Mouse (Mus musculus): Measurements from ENCODE around the gene Polr1c. TPM values are rescaled to one million over a fixed set of nuclear protein-coding genes. Genes with fewer than 3 reads are reported as not detected.

Polr1c gene
- total and polyA plus RNA-seq, 3 experiments = 195 to 197 TPM; not detected in 1

- Histone ChIP-seq H3K4me3 (ENCODE audit: control insufficient read depth in 1 of 2, insufficient read depth in 1 of 2, low read depth in 2 of 2, low read length in 2 of 2) (no peak overlapping the region), H3K9me3 (replicated peaks; ENCODE audit: insufficient read depth, low read length) (no peaks in the 10 kb centered on the region), H3K27ac (ENCODE audit: control insufficient read depth, low read depth, low read length) (no peak overlapping the region), H3K9ac (ENCODE audit: control insufficient read depth, low read depth, low read length, poor library complexity, severe bottlenecking) (no peak overlapping the region), H3K36me3 (ENCODE audit: control insufficient read depth in 1 of 2, insufficient read depth in 2 of 2, low read length in 2 of 2) (peaks cover 10% of the 10 kb centered on the region in 2 experiments), H3K4me1 (ENCODE audit: control insufficient read depth in 1 of 2, insufficient read depth in 2 of 2, low read length in 2 of 2) (peaks cover 0 to 6% of the 10 kb centered on the region in 2 experiments; a peak in 2 of 4 replicates), H3K27me3 (ENCODE audit: control insufficient read depth in 1 of 2, insufficient read depth in 2 of 2, low read length in 2 of 2) (no peaks in the 10 kb centered on the region), H3K79me2 (ENCODE audit: control insufficient read depth, insufficient read depth, low read length, poor library complexity) (peaks cover 17% of the 10 kb centered on the region)
- DNase-seq (ENCODE audit: low read depth, low spot score) = no peak
- TF ChIP-seq SMC3 (IDR thresholded peaks at IDR 0.05; ENCODE audit: low read depth, low read length) = no peak
- no peak for TF ChIP-seq MYC (IDR thresholded peaks at IDR 0.05; ENCODE audit: low read depth, low read length)
- TF ChIP-seq RCOR1 (IDR thresholded peaks at IDR 0.05; ENCODE audit: low read depth, low read length) = no peak
- TF ChIP-seq MEF2A (IDR thresholded peaks at IDR 0.05; ENCODE audit: extremely low read depth, insufficient replicate concordance, low read depth, low read length, poor library complexity, severe bottlenecking) = no peak
- TF ChIP-seq GABPA (IDR thresholded peaks at IDR 0.05; ENCODE audit: low read depth, low read length) = no peak
- peak; percentile 31; the same call in 1 of the 2 replicates for TF ChIP-seq POLR2AphosphoS2 (IDR thresholded peaks at IDR 0.05; ENCODE audit: low read length)
These were observed 4.9 kb downstream of the Polr1c start for GRCm38 (mm10) chr17:46242993-46243392.

GRCm38 (mm10) chr17:46242274-46242673, 5.6 kb downstream of the Polr1c start:
- H3K4me1 ChIP-seq (ENCODE audit: control insufficient read depth in 1 of 2, insufficient read depth in 2 of 2, low read length in 2 of 2) = peaks cover 2 to 7% of the 10 kb centered on the region in 2 experiments

DNA sequence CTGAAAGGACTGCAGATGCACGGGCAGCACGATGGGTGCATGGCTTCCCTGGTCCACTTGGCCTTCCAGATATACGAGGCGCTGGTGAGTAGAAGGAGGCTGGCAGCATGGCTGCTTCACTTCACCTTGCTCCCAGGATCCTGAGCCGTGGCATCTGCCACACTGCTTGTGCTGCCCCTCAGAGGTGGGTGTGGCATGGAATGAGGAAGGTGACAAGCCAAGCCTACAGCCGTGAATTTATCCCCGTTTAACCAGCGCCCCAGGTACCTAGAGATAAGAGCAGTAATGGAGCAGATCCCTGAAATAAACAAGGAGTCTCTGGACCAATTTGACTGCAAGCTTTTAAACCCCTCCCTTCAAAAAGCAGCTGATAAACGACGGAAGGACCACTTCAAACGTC, 6.4 kb downstream of the Polr1c start:
- Histone ChIP-seq H3K79me2 (ENCODE audit: control insufficient read depth, insufficient read depth, low read length, poor library complexity) (peaks cover 3% of the 10 kb centered on the region), H3K9ac (ENCODE audit: control insufficient read depth, low read depth, low read length, poor library complexity, severe bottlenecking) (no peak overlapping the region), H3K27ac (ENCODE audit: control insufficient read depth, low read depth, low read length) (no peak overlapping the region), H3K4me1 (ENCODE audit: control insufficient read depth in 1 of 2, insufficient read depth in 2 of 2, low read length in 2 of 2) (peaks cover 10% of the 10 kb centered on the region in 2 experiments), H3K36me3 (ENCODE audit: control insufficient read depth in 1 of 2, insufficient read depth in 2 of 2, low read length in 2 of 2) (peaks cover 14 to 23% of the 10 kb centered on the region in 2 experiments), H3K4me3 (ENCODE audit: control insufficient read depth in 1 of 2, insufficient read depth in 1 of 2, low read depth in 2 of 2, low read length in 2 of 2) (no peak overlapping the region), H3K9me3 (replicated peaks; ENCODE audit: insufficient read depth, low read length) (no peaks in the 10 kb centered on the region), H3K27me3 (ENCODE audit: control insufficient read depth in 1 of 2, insufficient read depth in 2 of 2, low read length in 2 of 2) (no peaks in the 10 kb centered on the region)
- DNase-seq (ENCODE audit: low read depth, low spot score) = no peak
- TF ChIP-seq ZMIZ1 (IDR thresholded peaks at IDR 0.05; ENCODE audit: low read depth, low read length) = peak; percentile 2; the same call in 1 of the 2 replicates
- no peak for TF ChIP-seq MAZ (IDR thresholded peaks at IDR 0.05; ENCODE audit: low read depth, low read length)

More at GRCm38 (mm10) chr17:46242274-46242673, 5.6 kb downstream of the Polr1c start:
- H3K27me3 ChIP-seq (ENCODE audit: control insufficient read depth in 1 of 2, insufficient read depth in 2 of 2, low read length in 2 of 2) = no peaks in the 10 kb centered on the region
- peaks cover 11% of the 10 kb centered on the region for H3K79me2 ChIP-seq (ENCODE audit: control insufficient read depth, insufficient read depth, low read length, poor library complexity)
- no peak for DNase-seq (ENCODE audit: low read depth, low spot score)
- no peak overlapping the region for H3K27ac ChIP-seq (ENCODE audit: control insufficient read depth, low read depth, low read length)
- TF ChIP-seq MEF2A (IDR thresholded peaks at IDR 0.05; ENCODE audit: extremely low read depth, insufficient replicate concordance, low read depth, low read length, poor library complexity, severe bottlenecking) = no peak
- no peak for TF ChIP-seq JUND (IDR thresholded peaks at IDR 0.05; ENCODE audit: low read depth, low read length)
- no peak for TF ChIP-seq NELFE (IDR thresholded peaks at IDR 0.05; ENCODE audit: low read depth, low read length)
- TF ChIP-seq USF2 (IDR thresholded peaks at IDR 0.05; ENCODE audit: borderline replicate concordance in 1 of 2, insufficient read depth in 1 of 2, low read depth in 1 of 2, low read length in 2 of 2) = no peak
- peaks cover 12 to 16% of the 10 kb centered on the region in 2 experiments for H3K36me3 ChIP-seq (ENCODE audit: control insufficient read depth in 1 of 2, insufficient read depth in 2 of 2, low read length in 2 of 2)
- H3K4me3 ChIP-seq (ENCODE audit: control insufficient read depth in 1 of 2, insufficient read depth in 1 of 2, low read depth in 2 of 2, low read length in 2 of 2) = no peak overlapping the region
- H3K9me3 ChIP-seq (replicated peaks; ENCODE audit: insufficient read depth, low read length) = no peaks in the 10 kb centered on the region
- no peak overlapping the region for H3K9ac ChIP-seq (ENCODE audit: control insufficient read depth, low read depth, low read length, poor library complexity, severe bottlenecking)

Data from MEL (cell line).